Mouse (Mus musculus) MEL (cell line): ENCODE measurements around the gene Gjc3. TPM values are rescaled to one million over a fixed set of nuclear protein-coding genes. Genes with fewer than 3 reads are reported as not detected.

Experiments used
- DNase-seq: peaks from one replicate; pipeline ENCODE4 v3.0.0; 2011; ENCODE audit warnings: low read depth, low spot score
- H3K27ac ChIP-seq: 2 replicates; pipeline ENCODE4 v1.5.1; 2012; ENCODE audit warnings: low read depth, mild to moderate bottlenecking, control low read depth, low read length, moderate library complexity; ENCODE audit not compliant: control insufficient read depth
- H3K27me3 ChIP-seq, 2 experiments: fragments of 150-350 bp in 1 of 2; sonication (generic) in 1 of 2; 2 replicates each; pipeline ENCODE4 v1.6.1; 2012; ENCODE audit warnings: low read length in 2 of 2, mild to moderate bottlenecking in 2 of 2, improper control_type of control experiment in 1 of 2, moderate library complexity in 1 of 2; ENCODE audit not compliant: insufficient read depth in 2 of 2, control insufficient read depth in 1 of 2
- H3K36me3 ChIP-seq, 2 experiments: 2 replicates each; pipeline ENCODE4 v1.6.1; 2012 to 2014; ENCODE audit warnings: low read length in 2 of 2, improper control_type of control experiment in 1 of 2, inconsistent platforms in 1 of 2, mild to moderate bottlenecking in 1 of 2; ENCODE audit not compliant: insufficient read depth in 2 of 2, control insufficient read depth in 1 of 2
- H3K4me1 ChIP-seq, 2 experiments: fragments of 150-350 bp in 1 of 2; sonication (generic) in 1 of 2; 2 replicates each; pipeline ENCODE4 v1.6.1; 2012; ENCODE audit warnings: low read length in 2 of 2, improper control_type of control experiment in 1 of 2, mild to moderate bottlenecking in 1 of 2; ENCODE audit not compliant: insufficient read depth in 2 of 2, control insufficient read depth in 1 of 2
- H3K4me3 ChIP-seq, 2 experiments: fragments of 150-350 bp in 1 of 2; sonication (generic) in 1 of 2; 2 replicates each; pipeline ENCODE4 v1.5.1; 2012; ENCODE audit warnings: low read depth in 2 of 2, low read length in 2 of 2, mild to moderate bottlenecking in 2 of 2, moderate library complexity in 2 of 2, control low read depth in 1 of 2, improper control_type of control experiment in 1 of 2; ENCODE audit not compliant: control insufficient read depth in 1 of 2, insufficient read depth in 1 of 2
- H3K79me2 ChIP-seq: 2 replicates; pipeline ENCODE4 v1.6.1; 2012; ENCODE audit warnings: mild to moderate bottlenecking, low read length, moderate library complexity; ENCODE audit not compliant: control insufficient read depth, poor library complexity, insufficient read depth
- H3K9ac ChIP-seq: 2 replicates; pipeline ENCODE4 v1.6.1; 2012; ENCODE audit warnings: low read depth, mild to moderate bottlenecking, control low read depth, low read length, moderate library complexity; ENCODE audit not compliant: control insufficient read depth, poor library complexity, severe bottlenecking
- H3K9me3 ChIP-seq: fragments of 150-350 bp; sonication (generic); replicated peaks from 2 replicates; pipeline ENCODE4 v1.6.1; 2012; ENCODE audit warnings: mild to moderate bottlenecking, low read length, improper control_type of control experiment, moderate library complexity; ENCODE audit not compliant: insufficient read depth
- CHD2 ChIP-seq: IDR thresholded peaks from 2 replicates; pipeline ENCODE4 v1.6.1; 2011; ENCODE audit warnings: low read length, improper control_type of control experiment
- CTCF ChIP-seq, 3 experiments: IDR thresholded peaks in 2 of 3; conservative IDR thresholded peaks in 1 of 3; 2 replicates each; pipeline ENCODE4 v1.5.1; 2011 to 2012; ENCODE audit warnings: low read length in 3 of 3, low read depth in 2 of 3, mild to moderate bottlenecking in 2 of 3, improper control_type of control experiment in 1 of 3, inconsistent platforms in 1 of 3, mixed read lengths in 1 of 3, moderate library complexity in 1 of 3; ENCODE audit not compliant: control insufficient read depth in 1 of 3, insufficient read depth in 1 of 3, poor library complexity in 1 of 3, severe bottlenecking in 1 of 3
- EP300 ChIP-seq, 2 experiments: IDR thresholded peaks; 2 replicates each; pipeline ENCODE4 v1.6.1; 2011; ENCODE audit warnings: improper control_type of control experiment in 2 of 2, low read length in 2 of 2, low read depth in 1 of 2, mild to moderate bottlenecking in 1 of 2
- MXI1 ChIP-seq: IDR thresholded peaks from 2 replicates; pipeline ENCODE4 v1.6.1; 2011; ENCODE audit warnings: mild to moderate bottlenecking, low read depth, low read length, improper control_type of control experiment
- MYB ChIP-seq: IDR thresholded peaks from 2 replicates; pipeline ENCODE4 v1.6.1; 2011; ENCODE audit warnings: mild to moderate bottlenecking, low read depth, low read length, improper control_type of control experiment
- MYC ChIP-seq: IDR thresholded peaks from 2 replicates; pipeline ENCODE4 v1.6.1; 2011; ENCODE audit warnings: low read depth, mild to moderate bottlenecking, low read length, improper control_type of control experiment, moderate library complexity
- NELFE ChIP-seq: IDR thresholded peaks from 2 replicates; pipeline ENCODE4 v1.6.1; 2011; ENCODE audit warnings: low read depth, low read length, improper control_type of control experiment
- NRF1 ChIP-seq: IDR thresholded peaks from 2 replicates; pipeline ENCODE4 v1.6.1; 2014; ENCODE audit warnings: low read depth, mild to moderate bottlenecking, inconsistent platforms, low read length, improper control_type of control experiment, moderate library complexity; ENCODE audit not compliant: poor library complexity, insufficient read depth, severe bottlenecking
- POLR2A ChIP-seq, 2 experiments: IDR thresholded peaks; 2 replicates each; pipeline ENCODE4 v1.6.1; 2011 to 2012; ENCODE audit warnings: low read length in 2 of 2, mild to moderate bottlenecking in 2 of 2, control low read depth in 1 of 2, improper control_type of control experiment in 1 of 2, low read depth in 1 of 2, moderate library complexity in 1 of 2; ENCODE audit not compliant: control insufficient read depth in 1 of 2, insufficient read depth in 1 of 2, poor library complexity in 1 of 2
- RAD21 ChIP-seq: IDR thresholded peaks from 2 replicates; pipeline ENCODE4 v1.6.1; 2011; ENCODE audit warnings: mild to moderate bottlenecking, low read depth, low read length, improper control_type of control experiment
- RCOR1 ChIP-seq: IDR thresholded peaks from 2 replicates; pipeline ENCODE4 v1.6.1; 2012; ENCODE audit warnings: low read depth, mild to moderate bottlenecking, inconsistent platforms, low read length, improper control_type of control experiment
- SMC3 ChIP-seq: IDR thresholded peaks from 2 replicates; pipeline ENCODE4 v1.6.1; 2011; ENCODE audit warnings: low read depth, low read length, improper control_type of control experiment
- TAL1 ChIP-seq: IDR thresholded peaks from 2 replicates; pipeline ENCODE4 v1.6.1; 2012; ENCODE audit warnings: mild to moderate bottlenecking, inconsistent platforms, low read length, moderate library complexity, mixed read lengths
- TBP ChIP-seq: IDR thresholded peaks from 2 replicates; pipeline ENCODE4 v1.8.0; 2011; ENCODE audit warnings: low read depth, low read length, improper control_type of control experiment
- USF1 ChIP-seq: IDR thresholded peaks from 2 replicates; pipeline ENCODE4 v1.6.1; 2014; ENCODE audit warnings: low read depth, mild to moderate bottlenecking, inconsistent platforms, low read length, improper control_type of control experiment, moderate library complexity
- ZC3H11A ChIP-seq: IDR thresholded peaks from 2 replicates; pipeline ENCODE4 v1.6.1; 2012; ENCODE audit warnings: low read depth, mild to moderate bottlenecking, inconsistent platforms, low read length, improper control_type of control experiment
- ZKSCAN1 ChIP-seq: IDR thresholded peaks from 2 replicates; pipeline ENCODE4 v1.6.1; 2012; ENCODE audit warnings: low read depth, mild to moderate bottlenecking, inconsistent platforms, low read length, improper control_type of control experiment, moderate library complexity
- ZNF384 ChIP-seq: IDR thresholded peaks from 2 replicates; pipeline ENCODE4 v1.6.1; 2012; ENCODE audit warnings: low read depth, mild to moderate bottlenecking, inconsistent platforms, low read length, improper control_type of control experiment
- polyA plus RNA-seq, 2 experiments: library from polyadenylated mRNA; stranded (reverse) in 1 of 2; unstranded in 1 of 2; fragments of >175 nt in 1 of 2; fragments of >200 nt in 1 of 2; gene quantifications; 2 replicates each; pipeline versions ENCODE4 v1.2.1 to v1.2.4; 2012; ENCODE audit warnings: low replicate concordance in 2 of 2, low read depth in 1 of 2; ENCODE audit not compliant: insufficient read length in 2 of 2, insufficient read depth in 1 of 2, missing spikeins in 1 of 2
- total RNA-seq: library from RNA; depleted of rRNA; stranded (reverse); fragments of 300-350 nt; gene quantifications from 2 replicates; pipeline ENCODE4 v1.2.3, GENCODE M21; 2012

The Gjc3 gene
- total and polyA plus RNA-seq, 3 experiments = not detected

GRCm38 (mm10) chr5:137940948-137941347 is 21.9 kb downstream of the Gjc3 start:
- Histone ChIP-seq H3K27ac (no peak overlapping the region), H3K36me3 (no peaks in the 10 kb centered on the region)
- TF ChIP-seq SMC3 (no peak), EP300 (IDR thresholded peaks at IDR 0.05; ENCODE audit: low read depth in 1 of 2, low read length in 2 of 2) (no peak), RCOR1 (no peak), NRF1 (no peak), MYB (no peak), ZNF384 (no peak), MXI1 (no peak), ZKSCAN1 (no peak)
- TF ChIP-seq, all 39 proteins: peak for 0
- DNase-seq = no peak
- no peaks in the 10 kb centered on the region for H3K9me3 ChIP-seq
- no peaks in the 10 kb centered on the region for H3K4me1 ChIP-seq
- H3K9ac ChIP-seq = no peak overlapping the region
- H3K27me3 ChIP-seq = peaks cover 1 to 9% of the 10 kb centered on the region in 2 experiments; a peak in 3 of 4 replicates
- H3K79me2 ChIP-seq = no peaks in the 10 kb centered on the region
- H3K4me3 ChIP-seq = no peak overlapping the region

- H3K27me3 ChIP-seq = peaks cover 2 to 3% of the 10 kb centered on the region in 2 experiments; a peak in 3 of 4 replicates
- TF ChIP-seq CTCF (IDR thresholded peaks at IDR 0.05 in 2 of 3, conservative IDR thresholded peaks at IDR 0.05 in 1 of 3; ENCODE audit: control insufficient read depth in 1 of 3, insufficient read depth in 1 of 3, low read depth in 2 of 3, low read length in 3 of 3, poor library complexity in 1 of 3, severe bottlenecking in 1 of 3) (peak; percentile 39 to 66 (median 57)), MYC (0 out of 2 replicates have a peak, but pooled peaks have one; percentile 15), EP300 (IDR thresholded peaks at IDR 0.05; ENCODE audit: low read depth in 1 of 2, low read length in 2 of 2) (no peak), NELFE (no peak), CHD2 (no peak), TBP (no peak), USF1 (no peak), RAD21 (peak; percentile 59), ZC3H11A (peak; percentile 24; the same call in 1 of the 2 replicates), SMC3 (peak; percentile 73), POLR2A (IDR thresholded peaks at IDR 0.05; ENCODE audit: control insufficient read depth in 1 of 2, insufficient read depth in 1 of 2, low read depth in 1 of 2, low read length in 2 of 2, poor library complexity in 1 of 2) (no peak), TAL1 (no peak)
- TF ChIP-seq, all 39 proteins: peak for 5
- no peaks in the 10 kb centered on the region for H3K36me3 ChIP-seq
- H3K4me1 ChIP-seq = no peaks in the 10 kb centered on the region
- H3K4me3 ChIP-seq = no peak overlapping the region
- H3K9me3 ChIP-seq = no peaks in the 10 kb centered on the region
- no peak overlapping the region for H3K27ac ChIP-seq
- H3K9ac ChIP-seq = no peak overlapping the region
- peak; percentile 53 for DNase-seq
- no peaks in the 10 kb centered on the region for H3K79me2 ChIP-seq
Measured at GRCm38 (mm10) chr5:137937238-137937637, 25.7 kb downstream of the Gjc3 start.
